Mouse (Mus musculus): ENCODE measurements around the gene Fyttd1.

- TF ChIP-seq CTCF (IDR thresholded peaks at IDR 0.05; ENCODE audit: control insufficient read depth, insufficient read depth, insufficient read length) (no peak), MYOD1 (IDR thresholded peaks at IDR 0.05; ENCODE audit: control insufficient read depth, insufficient read length, low read depth) (no peak), USF1 (IDR thresholded peaks at IDR 0.05; ENCODE audit: low read depth) (no peak), CEBPB (IDR thresholded peaks at IDR 0.05; ENCODE audit: low read depth) (no peak), MYOG (IDR thresholded peaks at IDR 0.05; ENCODE audit: control insufficient read depth, extremely low read depth, insufficient read length) (no peak), MAX (IDR thresholded peaks at IDR 0.05) (no peak)
Measured at GRCm38 (mm10) chr16:32873366-32873765, 3.9 kb upstream of the Fyttd1 start.

Data from C2C12 (cell line).